Mouse (Mus musculus): ENCODE results near the gene Srm.

Srm gene

GRCm38 (mm10) chr4:148591171-148591630 is at the start of gene Srm:
Gene Srm, plus strand, starts transcription at chr4:148591503.
- CTCF ChIA-PET = interaction anchor here in 3 of 4 experiments (0.6 to 6.4 kb wide), 17 partner anchors 9 to 553 kb away, joined by 3 to 50 read pairs (median 5); partner anchors contain the start of gene Masp2 (in 1 of the 3)
- POLR2A ChIA-PET = interaction anchor here (0.6 to 12.1 kb wide), 48 partner anchors 9 to 552 kb away, joined by 3 to 275 read pairs (median 4); partner anchors contain the start of genes Tardbp (in 3 of the 4), Exosc10 (in 2 of the 4), Masp2 (in 2 of the 4) and Mtor (in 2 of the 4)

- ChIA-PET CTCF (no interaction called here), POLR2A (interaction anchor here in 2 of 4 experiments (0.9 to 1.2 kb wide), 3 partner anchors 9 to 106 kb away, joined by 3 to 6 read pairs (median 3); partner anchors contain the start of gene Exosc10 (in 2 of the 2))
Observed at GRCm38 (mm10) chr4:148549106-148549505, 42.2 kb upstream of the Srm start.

- ChIA-PET POLR2A (interaction anchor here (0.6 to 1.9 kb wide), 45 partner anchors 8 to 1171 kb away, joined by 3 to 11 read pairs (median 4); partner anchors contain the start of genes Srm (in 2 of the 4), Angptl7 (in 1 of the 4), Mtor (in 1 of the 4) and Tardbp (in 1 of the 4)), CTCF (interaction anchor here in 1 of 4 experiments (0.6 kb wide), 2 partner anchors 715 to 1513 kb away, joined by 3 to 4 read pairs; no protein-coding TSS in a partner anchor)
Observed at GRCm38 (mm10) chr4:148557766-148558165, 33.5 kb upstream of the Srm start.

- ChIA-PET CTCF (interaction anchor here in 1 of 4 experiments (0.6 kb wide), 4 partner anchors 97 to 1513 kb away, joined by 3 to 4 read pairs (median 3); no protein-coding TSS in a partner anchor), POLR2A (interaction anchor here (0.6 to 1.9 kb wide), 46 partner anchors 9 to 1171 kb away, joined by 3 to 11 read pairs (median 4); partner anchors contain the start of genes Srm (in 2 of the 4), Angptl7 (in 1 of the 4), Mtor (in 1 of the 4) and Tardbp (in 1 of the 4))
Observed at GRCm38 (mm10) chr4:148558297-148559000, 32.9 kb upstream of the Srm start, which contains the start of gene Exosc10. Gene Exosc10, plus strand, starts transcription at chr4:148558429.

- CTCF ChIA-PET = interaction anchor here in 3 of 4 experiments (0.7 to 3.6 kb wide), 5 partner anchors 37 to 1826 kb away, joined by 3 to 20 read pairs (median 3); no protein-coding TSS in a partner anchor
Observed at GRCm38 (mm10) chr4:148562676-148563075, 28.6 kb upstream of the Srm start.

GRCm38 (mm10) chr4:148563595-148563994 is 27.7 kb upstream of the Srm start:
- ChIA-PET CTCF (interaction anchor here in 2 of 4 experiments (0.7 to 3.6 kb wide), 3 partner anchors 40 to 1825 kb away, joined by 3 to 20 read pairs (median 4); no protein-coding TSS in a partner anchor), POLR2A (interaction anchor here in 3 of 4 experiments (0.6 to 14.8 kb wide), 28 partner anchors 8 to 527 kb away, joined by 3 to 187 read pairs (median 4); partner anchors contain the start of genes Masp2 (in 2 of the 3), Srm (in 2 of the 3) and Tardbp (in 1 of the 3))

More at GRCm38 (mm10) chr4:148562676-148563075, 28.6 kb upstream of the Srm start:
- POLR2A ChIA-PET = interaction anchor here in 3 of 4 experiments (0.8 to 14.8 kb wide), 26 partner anchors 9 to 114 kb away, joined by 3 to 187 read pairs (median 5); partner anchors contain the start of genes Masp2 (in 2 of the 3), Srm (in 2 of the 3), Tardbp (in 2 of the 3) and Mtor (in 1 of the 3)

GRCm38 (mm10) chr4:148570138-148570537 is 21.2 kb upstream of the Srm start:
- ChIA-PET POLR2A (interaction anchor here in 2 of 4 experiments (0.9 to 14.8 kb wide), 15 partner anchors 9 to 101 kb away, joined by 3 to 187 read pairs (median 5); partner anchors contain the start of genes Srm (in 2 of the 2), Exosc10 (in 1 of the 2), Masp2 (in 1 of the 2) and Tardbp (in 1 of the 2)), CTCF (interaction anchor here in 3 of 4 experiments (0.6 to 1.2 kb wide), 3 partner anchors 9 to 38 kb away, joined by 3 read pairs; no protein-coding TSS in a partner anchor)

GRCm38 (mm10) chr4:148570693-148571295 is 20.5 kb upstream of the Srm start:
- ChIA-PET CTCF (interaction anchor here in 2 of 4 experiments (0.9 to 1.2 kb wide), 2 partner anchors 37 to 70 kb away, joined by 3 read pairs; partner anchors contain the start of gene Angptl7 (in 1 of the 2)), POLR2A (interaction anchor here in 2 of 4 experiments (0.6 to 14.8 kb wide), 19 partner anchors 7 to 422 kb away, joined by 3 to 187 read pairs (median 5); partner anchors contain the start of genes Srm (in 2 of the 2), Exosc10 (in 1 of the 2), Masp2 (in 1 of the 2) and Tardbp (in 1 of the 2))

- ChIA-PET CTCF (interaction anchor here in 1 of 4 experiments (0.6 kb wide), 1 partner anchor 35 kb away, joined by 3 read pairs; no protein-coding TSS in a partner anchor), POLR2A (interaction anchor here in 3 of 4 experiments (0.6 to 14.8 kb wide), 11 partner anchors 10 to 345 kb away, joined by 3 to 187 read pairs (median 6); partner anchors contain the start of genes Exosc10 (in 1 of the 3), Masp2 (in 1 of the 3) and Srm (in 1 of the 3))
Observed at GRCm38 (mm10) chr4:148573222-148573621, 18.1 kb upstream of the Srm start.

GRCm38 (mm10) chr4:148580765-148581164 is 10.5 kb upstream of the Srm start:
- ChIA-PET POLR2A (interaction anchor here in 3 of 4 experiments (1.0 to 5.8 kb wide), 20 partner anchors 9 to 81 kb away, joined by 3 to 25 read pairs (median 4); partner anchors contain the start of genes Srm (in 2 of the 3), Angptl7 (in 1 of the 3) and Tardbp (in 1 of the 3)), CTCF (interaction anchor here in 2 of 4 experiments (0.6 to 1.1 kb wide), 3 partner anchors 23 to 24 kb away, joined by 3 read pairs; no protein-coding TSS in a partner anchor)

GRCm38 (mm10) chr4:148581422-148581821 is 9.9 kb upstream of the Srm start:
- POLR2A ChIA-PET = interaction anchor here in 2 of 4 experiments (1.0 to 5.8 kb wide), 10 partner anchors 9 to 33 kb away, joined by 3 to 25 read pairs (median 6); partner anchors contain the start of gene Srm (in 2 of the 2)
- CTCF ChIA-PET = interaction anchor here in 2 of 4 experiments (0.6 to 0.9 kb wide), 2 partner anchors 22 to 23 kb away, joined by 3 read pairs; no protein-coding TSS in a partner anchor

- POLR2A ChIA-PET = interaction anchor here in 2 of 4 experiments (1.0 to 5.8 kb wide), 7 partner anchors 9 to 79 kb away, joined by 3 to 25 read pairs (median 4); no protein-coding TSS in a partner anchor
- CTCF ChIA-PET = no interaction called here
Observed at GRCm38 (mm10) chr4:148583257-148583656, 8.0 kb upstream of the Srm start.

- ChIA-PET POLR2A (interaction anchor here in 3 of 4 experiments (1.2 to 12.1 kb wide), 9 partner anchors 9 to 40 kb away, joined by 3 to 275 read pairs (median 6); partner anchors contain the start of genes Masp2 (in 2 of the 3) and Tardbp (in 1 of the 3)), CTCF (no interaction called here)
Observed at GRCm38 (mm10) chr4:148586648-148587047, 4.7 kb upstream of the Srm start.

- ChIA-PET POLR2A (interaction anchor here in 2 of 4 experiments (0.8 to 12.1 kb wide), 8 partner anchors 14 to 67 kb away, joined by 3 to 275 read pairs (median 10); partner anchors contain the start of gene Masp2 (in 2 of the 2)), CTCF (interaction anchor here in 2 of 4 experiments (1.7 to 3.9 kb wide), 2 partner anchors 15 to 16 kb away, joined by 4 to 25 read pairs; no protein-coding TSS in a partner anchor)
Observed at GRCm38 (mm10) chr4:148588793-148589192, 2.5 kb upstream of the Srm start.

- ChIA-PET CTCF (interaction anchor here in 2 of 4 experiments (0.6 to 3.9 kb wide), 2 partner anchors 15 to 340 kb away, joined by 3 to 25 read pairs; no protein-coding TSS in a partner anchor), POLR2A (interaction anchor here in 3 of 4 experiments (0.6 to 12.1 kb wide), 7 partner anchors 11 to 316 kb away, joined by 3 to 275 read pairs (median 21); partner anchors contain the start of gene Masp2 (in 2 of the 3))
Observed at GRCm38 (mm10) chr4:148589565-148589964, 1.7 kb upstream of the Srm start.

Measured in embryonic stem cell, embryonic (primary cell).